Mouse (Mus musculus) liver, embryonic 14.5 days (tissue): ENCODE results near the gene Unc13b. TPM values are rescaled to one million over a fixed set of nuclear protein-coding genes. Genes with fewer than 3 reads are reported as not detected.

Experiments
- ATAC-seq: fragments of 200-750 bp; cut with Nextera tagmentation; 2 replicates; pipeline ENCODE4 v1.8.0; 2017; ENCODE audit warnings: moderate number of reproducible peaks, mild to moderate bottlenecking, moderate library complexity; ENCODE audit not compliant: insufficient read depth
- DNase-seq, 3 experiments: peaks; one replicate each; pipeline ENCODE4 v3.0.0-alpha.2; 2012 to 2013; ENCODE audit warnings: low read depth in 3 of 3, low spot score in 3 of 3
- H3K27ac ChIP-seq: fragments of 300-500 bp; sonication (generic); 2 replicates; pipeline ENCODE4 v1.5.1; 2014; ENCODE audit warnings: moderate library complexity, mild to moderate bottlenecking, control low read depth, inconsistent platforms
- H3K27me3 ChIP-seq: fragments of 300-500 bp; sonication (generic); 2 replicates; pipeline ENCODE4 v1.6.1; 2014; ENCODE audit warnings: mild to moderate bottlenecking, low read length, moderate library complexity; ENCODE audit not compliant: control insufficient read depth, insufficient read depth
- H3K36me3 ChIP-seq: fragments of 300-500 bp; sonication (generic); replicated peaks from 2 replicates; pipeline ENCODE4 v1.6.1; 2014; ENCODE audit warnings: low read depth; ENCODE audit not compliant: control insufficient read depth, insufficient read depth
- H3K4me1 ChIP-seq, 2 experiments: fragments of 200-500 bp in 1 of 2; fragments of 300-500 bp in 1 of 2; sonication (generic) in 1 of 2; replicated peaks; 2 replicates each; pipeline ENCODE4 v1.6.1; 2012 to 2014; ENCODE audit warnings: antibody characterized with exemption in 1 of 2, inconsistent platforms in 1 of 2, low read length in 1 of 2; ENCODE audit not compliant: control insufficient read depth in 2 of 2, insufficient read depth in 2 of 2
- H3K4me2 ChIP-seq: fragments of 300-500 bp; sonication (generic); 2 replicates; pipeline ENCODE4 v1.6.1; 2014; ENCODE audit warnings: low read depth, mild to moderate bottlenecking, control low read depth, moderate library complexity
- H3K4me3 ChIP-seq, 2 experiments: fragments of 200-500 bp in 1 of 2; fragments of 300-500 bp in 1 of 2; sonication (generic) in 1 of 2; 2 replicates each; pipeline ENCODE4 v1.5.1; 2012 to 2014; ENCODE audit warnings: low read depth in 2 of 2, low read length in 2 of 2, mild to moderate bottlenecking in 2 of 2, control low read depth in 1 of 2, inconsistent platforms in 1 of 2, moderate library complexity in 1 of 2; ENCODE audit not compliant: insufficient read depth in 1 of 2
- H3K9ac ChIP-seq: fragments of 300-500 bp; sonication (generic); replicated peaks from 2 replicates; pipeline ENCODE4 v1.6.1; 2014; ENCODE audit warnings: mild to moderate bottlenecking, control low read depth, moderate library complexity
- H3K9me3 ChIP-seq: fragments of 300-500 bp; sonication (generic); 2 replicates; pipeline ENCODE4 v1.6.1; 2016; ENCODE audit warnings: low read length, mixed read lengths; ENCODE audit not compliant: control insufficient read depth
- CTCF ChIP-seq: IDR thresholded peaks from 2 replicates; pipeline ENCODE4 v1.5.1; 2016; ENCODE audit warnings: antibody characterized with exemption, low read depth, control low read depth
- EP300 ChIP-seq: IDR thresholded peaks from 2 replicates; pipeline ENCODE4 v1.6.1; 2016; ENCODE audit warnings: antibody characterized with exemption, low read depth
- WGBS: fragments of 180-500 bp; shearing (Covaris S2); extraction: QIAGEN DNeasy Blood & Tissue Kit; methylation state at CpG from one replicate; pipeline ENCODE4 v1.1.7; 2014; ENCODE audit not compliant: insufficient replicate concordance; 5-methylcytosine and 5-hydroxymethylcytosine counted together
- polyA plus RNA-seq, 2 experiments: library from polyadenylated mRNA; depleted of rRNA in 1 of 2; stranded (reverse) in 1 of 2; unstranded in 1 of 2; fragments of >200 nt; fragmentation: Nextera tagmentation in 1 of 2; extraction: Ambion mirVana in 1 of 2; gene quantifications; 2 replicates each; pipeline versions ENCODE4 v1.2.1 to v1.2.3; 2012 to 2014

Unc13b gene
- polyA plus RNA-seq, 2 experiments: 0.19 to 0.59 TPM

DNA sequence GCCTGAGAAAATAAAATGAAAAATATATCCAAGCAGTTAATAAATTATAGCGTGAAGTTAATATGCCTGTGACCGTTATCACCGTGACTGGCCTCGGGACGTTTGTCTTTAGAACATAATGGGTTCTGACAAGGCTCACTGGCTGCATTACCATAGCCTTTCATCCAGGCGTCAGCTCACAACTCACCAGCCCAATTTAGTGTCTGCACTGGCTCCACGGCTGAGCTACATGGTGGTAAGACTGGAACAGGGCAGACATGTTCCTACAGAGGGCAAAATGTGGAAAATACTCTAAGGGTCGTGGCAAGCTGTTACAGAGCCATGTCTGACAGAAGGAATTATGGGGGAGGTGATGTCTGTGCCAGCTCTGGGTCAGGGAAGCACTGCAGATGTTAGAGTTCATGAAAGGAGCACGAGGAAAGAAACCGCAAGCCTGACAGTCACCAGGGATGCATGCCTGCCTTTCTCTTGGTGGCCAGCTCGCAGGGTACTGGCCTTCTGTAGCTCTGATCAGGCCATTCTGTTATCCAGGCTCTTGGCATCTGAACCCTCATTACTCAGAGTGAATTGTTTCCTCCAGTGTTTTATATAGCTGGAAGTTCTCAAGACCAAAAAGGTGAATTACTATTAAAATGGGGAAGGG lies 251.1 kb downstream of the Unc13b start:
- no peak overlapping the region for H3K4me2 ChIP-seq
- WGBS: 62% methylated on average over 11 of the region's 11 CpGs
- no peaks in the 10 kb centered on the region for H3K36me3 ChIP-seq
- H3K9ac ChIP-seq: no peak overlapping the region
- no peaks in the 10 kb centered on the region for H3K27me3 ChIP-seq
- no peaks in the 10 kb centered on the region for H3K4me1 ChIP-seq
- DNase-seq: no peak
- no peak for TF ChIP-seq EP300
- TF ChIP-seq CTCF: no peak
- H3K27ac ChIP-seq: no peak overlapping the region
- no peaks in the 10 kb centered on the region for H3K9me3 ChIP-seq
- H3K4me3 ChIP-seq: no peak overlapping the region
- no peak for ATAC-seq

Other genes starting within 250 kb of the Unc13b start
- 0.21 and 0.22 TPM in 2 replicates for gene Fam205a1, start 205.1 kb upstream of the Unc13b start, polyA plus RNA-seq (2012; rRNA removed)
- gene Fam205a1, start 205.1 kb upstream of the Unc13b start, polyA plus RNA-seq (2014; fragmentation: Nextera tagmentation; extraction: Ambion mirVana): 0.04 and 0.28 TPM in 2 replicates
- gene Gm12394, start 202.2 kb upstream of the Unc13b start, polyA plus RNA-seq (2012; rRNA removed): 0.01 TPM in 1 of 2 replicates, not detected in the other
- 0.05 TPM in 1 of 2 replicates, not detected in the other for gene Gm12394, start 202.2 kb upstream of the Unc13b start, polyA plus RNA-seq (2014; fragmentation: Nextera tagmentation; extraction: Ambion mirVana)
- gene Fam205c, start 184.7 kb upstream of the Unc13b start, polyA plus RNA-seq (2012; rRNA removed): 0.06 and 0.07 TPM in 2 replicates
- gene Fam205c, start 184.7 kb upstream of the Unc13b start, polyA plus RNA-seq (2014; fragmentation: Nextera tagmentation; extraction: Ambion mirVana): 0.15 and 0.30 TPM in 2 replicates
- 0.12 and 0.16 TPM in 2 replicates for gene Phf24, start 142.3 kb upstream of the Unc13b start, polyA plus RNA-seq (2012; rRNA removed)
- gene Phf24, start 142.3 kb upstream of the Unc13b start, polyA plus RNA-seq (2014; fragmentation: Nextera tagmentation; extraction: Ambion mirVana): 0.08 and 0.14 TPM in 2 replicates
- 0.90 and 1.3 TPM in 2 replicates for gene Dnajb5, start 109.1 kb upstream of the Unc13b start, polyA plus RNA-seq (2012; rRNA removed)
- gene Dnajb5, start 109.1 kb upstream of the Unc13b start, polyA plus RNA-seq (2014; fragmentation: Nextera tagmentation; extraction: Ambion mirVana): 0.43 and 0.54 TPM in 2 replicates
- 0.07 TPM in 1 of 2 replicates, not detected in the other for gene 1700022I11Rik, start 89.3 kb upstream of the Unc13b start, polyA plus RNA-seq (2012; rRNA removed)
- 0.16 and 0.44 TPM in 2 replicates for gene 1700022I11Rik, start 89.3 kb upstream of the Unc13b start, polyA plus RNA-seq (2014; fragmentation: Nextera tagmentation; extraction: Ambion mirVana)
- 48.9 and 80.0 TPM in 2 replicates for gene Vcp, start 58.4 kb upstream of the Unc13b start, polyA plus RNA-seq (2012; rRNA removed)
- 176 and 191 TPM in 2 replicates for gene Vcp, start 58.4 kb upstream of the Unc13b start, polyA plus RNA-seq (2014; fragmentation: Nextera tagmentation; extraction: Ambion mirVana)
- gene Fancg, start 48.4 kb upstream of the Unc13b start, polyA plus RNA-seq (2012; rRNA removed): 8.2 and 9.9 TPM in 2 replicates
- 8.3 and 10.0 TPM in 2 replicates for gene Fancg, start 48.4 kb upstream of the Unc13b start, polyA plus RNA-seq (2014; fragmentation: Nextera tagmentation; extraction: Ambion mirVana)
- gene Pigo, start 33.1 kb upstream of the Unc13b start, polyA plus RNA-seq (2012; rRNA removed): 9.2 and 10.4 TPM in 2 replicates
- gene Pigo, start 33.1 kb upstream of the Unc13b start, polyA plus RNA-seq (2014; fragmentation: Nextera tagmentation; extraction: Ambion mirVana): 8.3 and 11.0 TPM in 2 replicates
- gene Stoml2, start 27.2 kb upstream of the Unc13b start, polyA plus RNA-seq (2012; rRNA removed): 55.8 and 83.2 TPM in 2 replicates
- gene Stoml2, start 27.2 kb upstream of the Unc13b start, polyA plus RNA-seq (2014; fragmentation: Nextera tagmentation; extraction: Ambion mirVana): 200 and 229 TPM in 2 replicates
- 22.2 and 25.8 TPM in 2 replicates for gene Fam214b, start 12.7 kb upstream of the Unc13b start, polyA plus RNA-seq (2012; rRNA removed)
- gene Fam214b, start 12.7 kb upstream of the Unc13b start, polyA plus RNA-seq (2014; fragmentation: Nextera tagmentation; extraction: Ambion mirVana): 16.9 and 20.9 TPM in 2 replicates
- gene Atp8b5, start 208.2 kb downstream of the Unc13b start, polyA plus RNA-seq (2012; rRNA removed): 0.05 and 0.06 TPM in 2 replicates
- gene Atp8b5, start 208.2 kb downstream of the Unc13b start, polyA plus RNA-seq (2014; fragmentation: Nextera tagmentation; extraction: Ambion mirVana): 0.06 TPM in 1 of 2 replicates, not detected in the other